Mouse (Mus musculus) lung, adult 2 months (tissue): ENCODE measurements at regions not wholly inside any gene's neighbourhood (a gene's known extent, or its start where the extent isn't known, plus 50 kb on each side); places are given as distances from the start of the nearest gene placed in this dataset.

Experiments
- DNase-seq: peaks from one replicate; pipeline ENCODE4 v3.0.0; 2022
- H3K4me1 ChIP-seq: fragments of 200-500 bp; 2 replicates; pipeline ENCODE4 v1.6.1; 2011; ENCODE audit warnings: low read length; ENCODE audit not compliant: control insufficient read depth, insufficient read depth
- H3K4me3 ChIP-seq: fragments of 200-500 bp; replicated peaks from 2 replicates; pipeline ENCODE3; 2011; ENCODE audit warnings: low read depth, mild to moderate bottlenecking, control low read depth, low read length; ENCODE audit errors: extremely low read depth
- CTCF ChIP-seq: fragments of 200-500 bp; IDR thresholded peaks from 2 replicates; pipeline ENCODE4 v1.5.1; 2011; ENCODE audit warnings: mild to moderate bottlenecking, low read length, control low read depth; ENCODE audit not compliant: insufficient read depth
- POLR2A ChIP-seq: fragments of 200-500 bp; IDR thresholded peaks from 2 replicates; pipeline ENCODE4 v1.6.1; 2011; ENCODE audit warnings: low read depth, mild to moderate bottlenecking, control low read depth, low read length, borderline replicate concordance; ENCODE audit errors: extremely low read depth
- WGBS: fragments of 180-500 bp; shearing (Covaris S2); methylation state at CpG from one replicate; pipeline ENCODE4 v1.1.7; 2018; 5-methylcytosine and 5-hydroxymethylcytosine counted together

- Histone ChIP-seq H3K4me1 (no peaks in the 10 kb centered on the region), H3K4me3 (no peak overlapping the region)
- TF ChIP-seq CTCF (no peak), POLR2A (no peak)
- DNase-seq: no peak
- 71% methylated on average over 13 of the region's 13 CpGs for WGBS
Observed at GRCm38 (mm10) chr16:93446206-93446605, 157.7 kb downstream of the Setd4 start.

- no peaks in the 10 kb centered on the region for H3K4me1 ChIP-seq
- no peak for DNase-seq
- H3K4me3 ChIP-seq: no peak overlapping the region
- WGBS: 24% methylated on average over 11 of the region's 11 CpGs
- TF ChIP-seq POLR2A: no peak
Observed at GRCm38 (mm10) chr16:93442837-93443236, 161.0 kb downstream of the Setd4 start.

GRCm38 (mm10) chr16:93437608-93438425 is 166.0 kb downstream of the Setd4 start:
- Histone ChIP-seq H3K4me1 (no peaks in the 10 kb centered on the region), H3K4me3 (no peak overlapping the region)
- TF ChIP-seq POLR2A: no peak
- TF ChIP-seq CTCF: no peak
- DNase-seq: no peak
- WGBS: 31% methylated on average over 14 of the region's 14 CpGs

- 39% methylated on average over 3 of the region's 3 CpGs for WGBS
- DNase-seq: no peak
Observed at GRCm38 (mm10) chr16:93436732-93437131, 167.1 kb downstream of the Setd4 start.

GRCm38 (mm10) chr16:93431316-93431715 is 172.5 kb downstream of the Setd4 start:
- no peak for TF ChIP-seq CTCF
- no peak for TF ChIP-seq POLR2A
- H3K4me3 ChIP-seq: no peak overlapping the region
- DNase-seq: no peak
- H3K4me1 ChIP-seq: no peaks in the 10 kb centered on the region
- WGBS: 85% methylated on average over 5 of the region's 5 CpGs

More at GRCm38 (mm10) chr16:93436732-93437131, 167.1 kb downstream of the Setd4 start:
- TF ChIP-seq POLR2A (no peak), CTCF (no peak)
- H3K4me3 ChIP-seq: no peak overlapping the region
- no peaks in the 10 kb centered on the region for H3K4me1 ChIP-seq

GRCm38 (mm10) chr16:93429324-93429781 is 174.5 kb downstream of the Setd4 start:
- H3K4me3 ChIP-seq: no peak overlapping the region
- no peak for TF ChIP-seq POLR2A
- TF ChIP-seq CTCF: no peak
- DNase-seq: no peak
- H3K4me1 ChIP-seq: no peaks in the 10 kb centered on the region
- WGBS: 45% methylated on average over 8 of the region's 8 CpGs

- WGBS: 82% methylated on average over 4 of the region's 4 CpGs
- no peak overlapping the region for H3K4me3 ChIP-seq
- TF ChIP-seq POLR2A (no peak), CTCF (no peak)
- no peak for DNase-seq
- peaks cover 3% of the 10 kb centered on the region; the same call in 1 of the 2 replicates for H3K4me1 ChIP-seq
Observed at GRCm38 (mm10) chr16:93427264-93427663, 176.6 kb downstream of the Setd4 start.

- no peak overlapping the region for H3K4me3 ChIP-seq
- TF ChIP-seq CTCF: no peak
- no peak for TF ChIP-seq POLR2A
- no peak for DNase-seq
- WGBS: 81% methylated on average over 6 of the region's 6 CpGs
- H3K4me1 ChIP-seq: peaks cover 3% of the 10 kb centered on the region; the same call in 1 of the 2 replicates
Observed at GRCm38 (mm10) chr16:93425731-93426130, 178.1 kb downstream of the Setd4 start.

GRCm38 (mm10) chr16:93423174-93423573 is 180.7 kb downstream of the Setd4 start:
- no peak overlapping the region for H3K4me3 ChIP-seq
- H3K4me1 ChIP-seq: peaks cover 3% of the 10 kb centered on the region; the same call in 1 of the 2 replicates
- no peak for DNase-seq
- 16% methylated on average over 13 of the region's 13 CpGs for WGBS
- TF ChIP-seq POLR2A (no peak), CTCF (no peak)

GRCm38 (mm10) chr16:93422221-93422620 is 181.6 kb downstream of the Setd4 start:
- DNase-seq: no peak
- no peak for TF ChIP-seq CTCF
- TF ChIP-seq POLR2A: no peak
- Histone ChIP-seq H3K4me3 (no peak overlapping the region), H3K4me1 (peaks cover 3% of the 10 kb centered on the region; the same call in 1 of the 2 replicates)
- 63% methylated on average over 13 of the region's 13 CpGs for WGBS
